Mouse (Mus musculus): ENCODE data around the gene Apc2. TPM values are rescaled to one million over a fixed set of nuclear protein-coding genes. Genes with fewer than 3 reads are reported as not detected.

Apc2 gene
- polyA plus RNA-seq, 1 experiment from 2014 or later, result 5.0 TPM

GRCm38 (mm10) chr10:80351896-80352295, 56.1 kb downstream of the Apc2 start:
- no peak for ATAC-seq (ENCODE audit: insufficient read depth, low FRiP score, low read depth)
- Histone ChIP-seq H3K4me3 (replicated peaks) (no peak overlapping the region), H3K9me3 (no peaks in the 10 kb centered on the region), H3K27me3 (replicated peaks) (peaks cover 74% of the 10 kb centered on the region), H3K9ac (no peak overlapping the region), H3K27ac (no peak overlapping the region), H3K4me1 (peaks cover 38% of the 10 kb centered on the region), H3K36me3 (no peaks in the 10 kb centered on the region), H3K4me2 (no peak overlapping the region)
- 27% methylated on average over 11 of the region's 11 CpGs for WGBS

DNA sequence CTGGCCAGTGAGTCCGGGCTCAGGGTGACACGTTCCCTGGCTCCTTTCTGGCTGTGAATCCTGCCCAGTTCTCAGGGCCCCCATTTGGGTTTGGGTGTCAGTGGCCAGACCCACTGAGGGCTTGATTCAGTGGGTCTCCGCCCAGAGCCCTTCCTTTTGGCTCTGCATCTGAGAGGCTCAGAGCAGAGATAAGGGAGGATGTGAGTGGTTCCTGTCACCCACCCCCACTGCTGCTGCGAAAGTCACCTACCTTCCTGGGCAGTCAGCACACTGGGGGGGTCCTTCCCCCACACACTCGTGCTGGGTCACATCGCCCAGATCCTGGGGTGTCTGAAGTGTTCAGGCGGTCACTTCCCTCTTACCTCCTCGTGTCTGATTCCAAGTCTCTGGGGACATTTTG, 57.0 kb downstream of the Apc2 start:
- H3K27ac ChIP-seq, result no peak overlapping the region
- ATAC-seq (ENCODE audit: insufficient read depth, low FRiP score, low read depth), result no peak
- no peak overlapping the region for H3K4me2 ChIP-seq
- H3K9me3 ChIP-seq, result no peaks in the 10 kb centered on the region
- 61% methylated on average over 8 of the region's 8 CpGs for WGBS
- no peak overlapping the region for H3K4me3 ChIP-seq (replicated peaks)
- H3K4me1 ChIP-seq, result peaks cover 38% of the 10 kb centered on the region
- H3K36me3 ChIP-seq, result no peaks in the 10 kb centered on the region
- H3K27me3 ChIP-seq (replicated peaks), result peaks cover 75% of the 10 kb centered on the region
- no peak overlapping the region for H3K9ac ChIP-seq

DNA sequence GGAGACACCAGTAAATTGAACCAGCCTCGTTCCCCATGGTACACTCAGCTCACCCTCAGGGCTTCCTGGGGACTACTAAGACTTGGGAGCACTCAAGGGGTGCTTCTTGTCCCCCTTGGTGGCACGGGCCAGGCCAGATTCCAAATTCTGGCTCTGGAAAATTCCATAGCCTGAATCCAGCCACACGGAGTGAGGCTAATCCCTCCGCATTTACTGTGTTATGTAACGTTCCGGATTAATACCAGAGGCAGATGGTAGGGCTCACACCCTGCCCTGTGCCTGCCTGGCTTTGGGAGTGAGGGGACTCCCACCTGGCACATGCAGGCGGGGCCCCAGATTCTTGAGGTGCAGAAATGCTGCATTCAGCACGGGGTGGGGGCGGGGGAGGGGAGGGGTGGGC, 59.7 kb downstream of the Apc2 start:
- peaks cover 26% of the 10 kb centered on the region for H3K4me1 ChIP-seq
- H3K36me3 ChIP-seq, result no peaks in the 10 kb centered on the region
- H3K9ac ChIP-seq, result no peak overlapping the region
- H3K27ac ChIP-seq, result no peak overlapping the region
- no peak overlapping the region for H3K4me3 ChIP-seq (replicated peaks)
- no peak for ATAC-seq (ENCODE audit: insufficient read depth, low FRiP score, low read depth)
- no peak overlapping the region for H3K4me2 ChIP-seq
- H3K27me3 ChIP-seq (replicated peaks), result peaks cover 79% of the 10 kb centered on the region
- WGBS, result 10% methylated on average over 9 of the region's 9 CpGs
- no peaks in the 10 kb centered on the region for H3K9me3 ChIP-seq

GRCm38 (mm10) chr10:80356001-80356682, 60.4 kb downstream of the Apc2 start, which contains the start of gene Plk5:
Plk5 (plus strand) TSS chr10:80356459.
- Histone ChIP-seq H3K4me1 (peaks cover 26% of the 10 kb centered on the region), H3K27ac (no peak within 1 kb of the TSS), H3K36me3 (no peaks in the 10 kb centered on the region), H3K27me3 (replicated peaks) (peaks cover 76% of the 10 kb centered on the region), H3K4me2 (peak within 1 kb of the TSS; percentile 58), H3K9me3 (no peaks in the 10 kb centered on the region), H3K4me3 (replicated peaks) (peak within 1 kb of the TSS; percentile 36), H3K9ac (no peak within 1 kb of the TSS)
- WGBS, result 2% methylated on average over 53 of the region's 53 CpGs
- ATAC-seq (ENCODE audit: insufficient read depth, low FRiP score, low read depth), result no peak

DNA sequence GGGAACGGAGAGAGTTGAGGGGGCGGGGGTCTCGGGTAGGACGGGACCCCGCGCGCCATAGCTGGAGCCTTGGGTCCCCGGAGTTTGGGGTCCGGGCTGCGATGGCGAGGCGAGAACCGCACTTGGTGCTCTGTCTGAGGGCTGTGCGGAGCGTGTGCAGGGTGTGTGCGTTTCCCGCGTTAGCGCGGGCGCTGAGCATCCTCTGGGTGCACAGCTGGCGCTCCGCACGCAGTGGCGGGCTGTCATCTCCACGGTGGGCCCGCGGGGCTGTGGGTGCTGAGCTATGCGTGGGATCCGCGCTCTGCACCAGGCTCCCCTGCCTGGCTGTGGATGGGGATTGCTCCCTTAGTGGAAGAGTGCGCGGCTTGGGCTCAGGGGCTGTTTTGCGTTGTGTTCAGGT, 61.0 kb downstream of the Apc2 start:
- H3K9me3 ChIP-seq, result no peaks in the 10 kb centered on the region
- H3K4me2 ChIP-seq, result peak overlapping the region; percentile 58
- no peaks in the 10 kb centered on the region for H3K36me3 ChIP-seq
- H3K27ac ChIP-seq, result no peak overlapping the region
- ATAC-seq (ENCODE audit: insufficient read depth, low FRiP score, low read depth), result no peak
- no peak overlapping the region for H3K9ac ChIP-seq
- peak overlapping the region; percentile 36 for H3K4me3 ChIP-seq (replicated peaks)
- peaks cover 74% of the 10 kb centered on the region for H3K27me3 ChIP-seq (replicated peaks)
- peaks cover 26% of the 10 kb centered on the region for H3K4me1 ChIP-seq
- WGBS, result 2% methylated on average over 34 of the region's 34 CpGs

DNA sequence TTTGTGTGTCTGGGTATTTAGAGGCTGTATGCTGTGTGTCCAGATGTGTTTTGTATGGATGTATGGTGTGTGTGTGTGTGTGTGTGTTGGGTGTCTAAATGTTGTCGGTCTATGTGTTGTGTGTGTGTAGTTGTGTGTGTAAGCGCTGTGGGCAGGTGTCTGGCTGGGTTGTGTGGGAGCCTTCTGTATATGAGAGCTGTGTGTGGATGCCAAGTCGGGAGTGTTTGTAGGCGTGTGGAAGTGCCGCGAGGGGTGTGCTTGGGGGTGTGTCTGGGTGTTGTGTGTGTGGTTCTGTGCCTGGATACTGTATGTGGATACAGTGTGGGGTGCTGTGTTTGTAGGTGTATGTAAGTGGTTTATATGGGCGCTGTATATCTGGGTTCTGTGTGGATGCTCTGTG, 61.6 kb downstream of the Apc2 start:
- no peak for ATAC-seq (ENCODE audit: insufficient read depth, low FRiP score, low read depth)
- 33% methylated on average over 7 of the region's 7 CpGs for WGBS
- Histone ChIP-seq H3K4me3 (replicated peaks) (peak overlapping the region; percentile 22; the same call in 1 of the 2 replicates), H3K9me3 (no peaks in the 10 kb centered on the region), H3K36me3 (no peaks in the 10 kb centered on the region), H3K9ac (no peak overlapping the region), H3K27me3 (replicated peaks) (peaks cover 68% of the 10 kb centered on the region), H3K27ac (no peak overlapping the region), H3K4me2 (peak overlapping the region; percentile 58; the same call in 1 of the 2 replicates), H3K4me1 (peaks cover 26% of the 10 kb centered on the region)

DNA sequence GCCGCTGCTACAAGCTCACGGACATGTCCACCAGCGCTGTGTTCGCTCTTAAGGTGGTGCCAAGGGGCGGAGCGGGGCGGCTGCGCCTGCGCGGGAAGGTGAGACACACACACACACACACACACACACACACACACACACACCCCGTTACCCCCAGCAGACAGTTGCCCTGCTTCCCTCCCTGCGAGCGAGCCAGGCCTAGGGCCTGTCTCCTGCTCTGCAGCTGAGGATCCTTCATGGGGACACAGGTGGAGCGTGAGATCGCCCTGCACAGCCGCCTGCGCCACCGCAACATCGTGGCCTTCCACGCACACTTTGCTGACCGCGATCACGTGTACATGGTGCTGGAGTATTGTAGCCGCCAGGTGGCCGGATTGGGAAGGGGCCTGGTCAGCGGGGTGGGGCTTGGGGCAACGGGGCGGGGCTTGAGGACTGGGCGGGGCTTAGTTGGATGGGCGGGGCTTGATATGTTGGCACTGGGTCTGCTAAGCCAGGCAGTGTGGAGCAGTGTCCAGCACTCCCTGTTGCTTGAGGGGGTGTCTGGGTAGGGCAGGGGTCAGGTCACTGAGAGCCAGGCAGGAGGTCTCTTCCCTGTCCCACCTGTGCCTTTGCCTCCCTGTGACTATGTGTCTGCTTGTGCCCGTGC, 62.3 kb downstream of the Apc2 start:
- Histone ChIP-seq H3K4me1 (peaks cover 26% of the 10 kb centered on the region), H3K27me3 (replicated peaks) (peaks cover 61% of the 10 kb centered on the region), H3K4me3 (replicated peaks) (peak overlapping the region; percentile 22), H3K9ac (no peak overlapping the region), H3K27ac (no peak overlapping the region), H3K4me2 (peak overlapping the region; percentile 53), H3K9me3 (no peaks in the 10 kb centered on the region), H3K36me3 (no peaks in the 10 kb centered on the region)
- 9% methylated on average over 25 of the region's 31 CpGs for WGBS
- ATAC-seq (ENCODE audit: insufficient read depth, low FRiP score, low read depth), result 0 out of 2 replicates have a peak, but pooled peaks have one; percentile 29

DNA sequence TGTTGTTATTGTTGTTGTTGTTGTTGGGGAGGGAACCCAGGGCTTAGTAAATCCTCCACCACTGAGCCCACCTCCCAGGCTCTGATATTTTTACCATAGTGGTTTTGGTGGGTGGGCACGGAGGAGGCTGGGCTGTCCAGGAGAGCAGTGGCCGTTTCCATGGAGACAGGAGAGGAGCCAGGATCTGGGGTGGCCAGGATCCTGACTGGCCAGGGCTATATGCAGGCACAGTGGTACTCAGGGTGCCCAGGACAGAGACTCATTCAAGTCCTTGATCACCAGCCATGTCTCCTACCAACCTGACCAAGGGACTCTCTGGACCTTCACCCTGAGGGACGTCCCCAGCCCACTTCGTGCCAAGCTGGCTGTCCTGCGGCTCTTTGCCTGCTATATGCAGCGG, 68.0 kb downstream of the Apc2 start:
- Histone ChIP-seq H3K9me3 (no peaks in the 10 kb centered on the region), H3K27ac (no peak overlapping the region), H3K9ac (no peak overlapping the region), H3K4me3 (replicated peaks) (no peak overlapping the region), H3K4me2 (no peak overlapping the region), H3K36me3 (no peaks in the 10 kb centered on the region), H3K4me1 (no peaks in the 10 kb centered on the region), H3K27me3 (replicated peaks) (peaks cover 15% of the 10 kb centered on the region)
- ATAC-seq (ENCODE audit: insufficient read depth, low FRiP score, low read depth), result no peak
- 46% methylated on average over 6 of the region's 6 CpGs for WGBS

GRCm38 (mm10) chr10:80365736-80366135, 70.0 kb downstream of the Apc2 start:
- no peak for ATAC-seq (ENCODE audit: insufficient read depth, low FRiP score, low read depth)
- H3K4me1 ChIP-seq, result no peaks in the 10 kb centered on the region
- 69% methylated on average over 6 of the region's 6 CpGs for WGBS

More at GRCm38 (mm10) chr10:80365736-80366135, 70.0 kb downstream of the Apc2 start:
- H3K9ac ChIP-seq, result no peak overlapping the region
- no peak overlapping the region for H3K4me3 ChIP-seq (replicated peaks)
- H3K36me3 ChIP-seq, result no peaks in the 10 kb centered on the region
- no peak overlapping the region for H3K27ac ChIP-seq
- 0 out of 2 replicates have a peak, but pooled peaks cover 3% of the 10 kb centered on the region for H3K27me3 ChIP-seq (replicated peaks)
- H3K9me3 ChIP-seq, result no peaks in the 10 kb centered on the region
- H3K4me2 ChIP-seq, result no peak overlapping the region

Small RNA genes within 50 kb of the gene (microRNA-seq; reads per million reads assigned to microRNA genes)
- gene Mir6911, result 1.7 reads per million

Other genes starting within 250 kb of the Apc2 start
- gene Gpx4, start 248.8 kb upstream of the Apc2 start, polyA plus RNA-seq (2015; fragmentation: Nextera tagmentation; extraction: Ambion mirVana), result 500 and 567 TPM in 2 replicates
- 14.8 and 15.9 TPM in 2 replicates for gene Sbno2, start 190.4 kb upstream of the Apc2 start, polyA plus RNA-seq (2015; fragmentation: Nextera tagmentation; extraction: Ambion mirVana)
- gene Stk11, start 180.2 kb upstream of the Apc2 start, polyA plus RNA-seq (2015; fragmentation: Nextera tagmentation; extraction: Ambion mirVana), result 16.9 and 19.2 TPM in 2 replicates
- gene Atp5d, start 157.3 kb upstream of the Apc2 start, polyA plus RNA-seq (2015; fragmentation: Nextera tagmentation; extraction: Ambion mirVana), result 544 and 602 TPM in 2 replicates
- gene Cbarp, start 155.1 kb upstream of the Apc2 start, polyA plus RNA-seq (2015; fragmentation: Nextera tagmentation; extraction: Ambion mirVana), result 5.1 and 6.7 TPM in 2 replicates
- gene Midn, start 147.7 kb upstream of the Apc2 start, polyA plus RNA-seq (2015; fragmentation: Nextera tagmentation; extraction: Ambion mirVana), result 16.0 and 19.8 TPM in 2 replicates
- gene Cirbp, start 130.0 kb upstream of the Apc2 start, polyA plus RNA-seq (2015; fragmentation: Nextera tagmentation; extraction: Ambion mirVana), result 90.3 and 103 TPM in 2 replicates
- 17.5 and 19.7 TPM in 2 replicates for gene 1600002K03Rik, start 123.0 kb upstream of the Apc2 start, polyA plus RNA-seq (2015; fragmentation: Nextera tagmentation; extraction: Ambion mirVana)
- gene Efna2, start 116.5 kb upstream of the Apc2 start, polyA plus RNA-seq (2015; fragmentation: Nextera tagmentation; extraction: Ambion mirVana), result 15.7 TPM in 2 replicates
- 58.6 and 66.5 TPM in 2 replicates for gene Mum1, start 69.5 kb upstream of the Apc2 start, polyA plus RNA-seq (2015; fragmentation: Nextera tagmentation; extraction: Ambion mirVana)
- 326 and 364 TPM in 2 replicates for gene Ndufs7, start 46.9 kb upstream of the Apc2 start, polyA plus RNA-seq (2015; fragmentation: Nextera tagmentation; extraction: Ambion mirVana)
- gene Gamt, start 35.0 kb upstream of the Apc2 start, polyA plus RNA-seq (2015; fragmentation: Nextera tagmentation; extraction: Ambion mirVana), result 111 and 148 TPM in 2 replicates
- gene Dazap1, start 34.5 kb upstream of the Apc2 start, polyA plus RNA-seq (2015; fragmentation: Nextera tagmentation; extraction: Ambion mirVana), result 62.4 and 66.4 TPM in 2 replicates
- gene Rps15, start 3.5 kb upstream of the Apc2 start, polyA plus RNA-seq (2015; fragmentation: Nextera tagmentation; extraction: Ambion mirVana), result 904 and 948 TPM in 2 replicates
- gene 2310011J03Rik, start 24.6 kb downstream of the Apc2 start, polyA plus RNA-seq (2015; fragmentation: Nextera tagmentation; extraction: Ambion mirVana), result 40.5 and 46.4 TPM in 2 replicates
- 4.8 and 5.4 TPM in 2 replicates for gene Pcsk4, start 33.5 kb downstream of the Apc2 start, polyA plus RNA-seq (2015; fragmentation: Nextera tagmentation; extraction: Ambion mirVana)
- gene Reep6, start 34.0 kb downstream of the Apc2 start, polyA plus RNA-seq (2015; fragmentation: Nextera tagmentation; extraction: Ambion mirVana), result 44.5 and 51.2 TPM in 2 replicates
- gene Adamtsl5, start 52.4 kb downstream of the Apc2 start, polyA plus RNA-seq (2015; fragmentation: Nextera tagmentation; extraction: Ambion mirVana), result 13.7 and 17.0 TPM in 2 replicates
- 0.30 and 0.67 TPM in 2 replicates for gene Plk5, start 60.5 kb downstream of the Apc2 start, polyA plus RNA-seq (2015; fragmentation: Nextera tagmentation; extraction: Ambion mirVana)
- gene Mex3d, start 91.7 kb downstream of the Apc2 start, polyA plus RNA-seq (2015; fragmentation: Nextera tagmentation; extraction: Ambion mirVana), result 7.8 and 8.7 TPM in 2 replicates
- gene Mbd3, start 103.6 kb downstream of the Apc2 start, polyA plus RNA-seq (2015; fragmentation: Nextera tagmentation; extraction: Ambion mirVana), result 204 and 216 TPM in 2 replicates
- 724 and 753 TPM in 2 replicates for gene Uqcr11, start 110.9 kb downstream of the Apc2 start, polyA plus RNA-seq (2015; fragmentation: Nextera tagmentation; extraction: Ambion mirVana)
- 88.9 and 100 TPM in 2 replicates for gene Tcf3, start 137.7 kb downstream of the Apc2 start, polyA plus RNA-seq (2015; fragmentation: Nextera tagmentation; extraction: Ambion mirVana)
- 0.18 and 0.21 TPM in 2 replicates for gene Onecut3, start 198.9 kb downstream of the Apc2 start, polyA plus RNA-seq (2015; fragmentation: Nextera tagmentation; extraction: Ambion mirVana)
- gene Atp8b3, start 243.1 kb downstream of the Apc2 start, polyA plus RNA-seq (2015; fragmentation: Nextera tagmentation; extraction: Ambion mirVana), result 0.19 and 0.32 TPM in 2 replicates